Mouse (Mus musculus) stomach, postnatal 0 days (tissue): ENCODE data around the gene Cdx2. TPM values are rescaled to one million over a fixed set of nuclear protein-coding genes. Genes with fewer than 3 reads are reported as not detected.

Experiments used
- ATAC-seq: fragments of 200-750 bp; cut with Nextera tagmentation; 2 replicates; pipeline ENCODE4 v1.8.0; 2017; ENCODE audit not compliant: low FRiP score, low TSS enrichment
- DNase-seq: peaks from one replicate; pipeline ENCODE4 v3.0.0-alpha.2; 2016; ENCODE audit warnings: low spot score
- H3K27ac ChIP-seq: fragments of 300-500 bp; sonication (generic); replicated peaks from 2 replicates; pipeline ENCODE4 v1.5.1; 2014; ENCODE audit warnings: mild to moderate bottlenecking, control low read depth
- H3K27me3 ChIP-seq: fragments of 300-500 bp; sonication (generic); 2 replicates; pipeline ENCODE4 v1.6.1; 2014; ENCODE audit warnings: low read length; ENCODE audit not compliant: control insufficient read depth, insufficient read depth
- H3K36me3 ChIP-seq: fragments of 300-500 bp; sonication (generic); 2 replicates; pipeline ENCODE4 v1.6.1; 2014; ENCODE audit warnings: low read length, mixed read lengths; ENCODE audit not compliant: control insufficient read depth, insufficient read depth
- H3K4me1 ChIP-seq: fragments of 300-500 bp; sonication (generic); replicated peaks from 2 replicates; pipeline ENCODE4 v1.6.1; 2014; ENCODE audit warnings: antibody characterized with exemption; ENCODE audit not compliant: control insufficient read depth, insufficient read depth
- H3K4me2 ChIP-seq: fragments of 300-500 bp; sonication (generic); replicated peaks from 2 replicates; pipeline ENCODE4 v1.6.1; 2014; ENCODE audit warnings: low read depth, mild to moderate bottlenecking, control low read depth, moderate library complexity
- H3K4me3 ChIP-seq: fragments of 300-500 bp; sonication (generic); 2 replicates; pipeline ENCODE4 v1.5.1; 2014; ENCODE audit warnings: low read depth, low read length, control low read depth
- H3K9ac ChIP-seq: fragments of 300-500 bp; sonication (generic); 2 replicates; pipeline ENCODE4 v1.6.1; 2014; ENCODE audit warnings: mild to moderate bottlenecking, low read length, control low read depth, mixed read lengths
- H3K9me3 ChIP-seq: fragments of 300-500 bp; sonication (generic); 2 replicates; pipeline ENCODE4 v1.6.1; 2016; ENCODE audit warnings: low read length; ENCODE audit not compliant: control insufficient read depth
- CTCF ChIP-seq: IDR thresholded peaks from 2 replicates; pipeline ENCODE4 v1.5.1; 2016; ENCODE audit warnings: antibody characterized with exemption, low read depth, mild to moderate bottlenecking, moderate library complexity
- EP300 ChIP-seq: optimal IDR thresholded peaks from 2 replicates; pipeline ENCODE3; 2016; ENCODE audit warnings: antibody characterized with exemption
- WGBS: fragments of 180-500 bp; shearing (Covaris S2); extraction: QIAGEN DNeasy Blood & Tissue Kit; methylation state at CpG from one replicate; pipeline ENCODE4 v1.1.7; 2014; 5-methylcytosine and 5-hydroxymethylcytosine counted together
- polyA plus RNA-seq: library from polyadenylated mRNA; unstranded; fragments of >200 nt; fragmentation: Nextera tagmentation; extraction: Ambion mirVana; gene quantifications from 2 replicates; pipeline ENCODE4 v1.2.1, GENCODE M21; 2015

Gene Cdx2
- polyA plus RNA-seq, 1 experiment from 2014 or later: 0.06 TPM

GRCm38 (mm10) chr5:147276701-147277546, 30.1 kb downstream of the Cdx2 start:
- H3K9me3 ChIP-seq: no peaks in the 10 kb centered on the region
- no peak overlapping the region for H3K27ac ChIP-seq
- ATAC-seq (0 out of 2 replicates have a peak, but pooled peaks have one; percentile 57), DNase-seq (peak; percentile 36)
- WGBS: 7% methylated on average over 18 of the region's 18 CpGs
- no peak overlapping the region for H3K4me3 ChIP-seq
- no peak for TF ChIP-seq EP300
- no peak for TF ChIP-seq CTCF
- peaks cover 20% of the 10 kb centered on the region; the same call in 1 of the 2 replicates for H3K27me3 ChIP-seq
- no peaks in the 10 kb centered on the region for H3K4me1 ChIP-seq
- H3K4me2 ChIP-seq: no peak overlapping the region
- H3K36me3 ChIP-seq: no peaks in the 10 kb centered on the region
- H3K9ac ChIP-seq: no peak overlapping the region

- H3K27ac ChIP-seq: no peak overlapping the region
- H3K9ac ChIP-seq: no peak overlapping the region
- no peak for ATAC-seq
- TF ChIP-seq CTCF (no peak), EP300 (no peak)
- H3K4me1 ChIP-seq: no peaks in the 10 kb centered on the region
- WGBS: 21% methylated on average over 3 of the region's 3 CpGs
- H3K27me3 ChIP-seq: peaks cover 28% of the 10 kb centered on the region
- no peak overlapping the region for H3K4me3 ChIP-seq
- no peak overlapping the region for H3K4me2 ChIP-seq
- H3K9me3 ChIP-seq: no peaks in the 10 kb centered on the region
- DNase-seq: no peak
- no peaks in the 10 kb centered on the region for H3K36me3 ChIP-seq
Observed at GRCm38 (mm10) chr5:147275761-147276160, 31.3 kb downstream of the Cdx2 start.

- no peak overlapping the region for H3K27ac ChIP-seq
- H3K4me3 ChIP-seq: peak overlapping the region; percentile 6; the same call in 1 of the 2 replicates
- peak overlapping the region; percentile 32; the same call in 1 of the 2 replicates for H3K4me2 ChIP-seq
- DNase-seq: no peak
- no peaks in the 10 kb centered on the region for H3K4me1 ChIP-seq
- WGBS: 3% methylated on average over 48 of the region's 48 CpGs
- no peaks in the 10 kb centered on the region for H3K36me3 ChIP-seq
- H3K27me3 ChIP-seq: peaks cover 40% of the 10 kb centered on the region
- no peak overlapping the region for H3K9ac ChIP-seq
- no peak for TF ChIP-seq EP300
- TF ChIP-seq CTCF: no peak
- H3K9me3 ChIP-seq: no peaks in the 10 kb centered on the region
- ATAC-seq: no peak
Observed at GRCm38 (mm10) chr5:147274174-147275141, 32.6 kb downstream of the Cdx2 start.

GRCm38 (mm10) chr5:147272808-147273345, 34.2 kb downstream of the Cdx2 start:
- TF ChIP-seq CTCF (no peak), EP300 (no peak)
- Histone ChIP-seq H3K4me3 (no peak overlapping the region), H3K4me2 (0 out of 2 replicates have a peak overlapping the region, but pooled peaks have one; percentile 14), H3K27ac (no peak overlapping the region), H3K27me3 (peaks cover 37% of the 10 kb centered on the region), H3K9me3 (no peaks in the 10 kb centered on the region), H3K36me3 (no peaks in the 10 kb centered on the region), H3K4me1 (no peaks in the 10 kb centered on the region), H3K9ac (peak overlapping the region; percentile 23; the same call in 1 of the 2 replicates)
- ATAC-seq: no peak
- 11% methylated on average over 10 of the region's 10 CpGs for WGBS
- DNase-seq: no peak

- Histone ChIP-seq H3K9ac (0 out of 2 replicates have a peak overlapping the region, but pooled peaks have one; percentile 41), H3K9me3 (no peaks in the 10 kb centered on the region), H3K27ac (0 out of 2 replicates have a peak overlapping the region, but pooled peaks have one; percentile 4), H3K36me3 (no peaks in the 10 kb centered on the region), H3K4me3 (peak overlapping the region; percentile 1; the same call in 1 of the 2 replicates), H3K4me1 (no peaks in the 10 kb centered on the region), H3K27me3 (peaks cover 33% of the 10 kb centered on the region), H3K4me2 (0 out of 2 replicates have a peak overlapping the region, but pooled peaks have one; percentile 14)
- 24% methylated on average over 12 of the region's 12 CpGs for WGBS
- TF ChIP-seq EP300 (no peak), CTCF (no peak)
- ATAC-seq: no peak
- no peak for DNase-seq
Observed at GRCm38 (mm10) chr5:147272046-147272807, 34.8 kb downstream of the Cdx2 start.
